Mouse (Mus musculus) thymus, adult 2 months (tissue): Measurements from ENCODE around the gene Plce1.

Experiments
- CTCF ChIP-seq: fragments of 200-500 bp; IDR thresholded peaks from 2 replicates; pipeline ENCODE4 v1.5.1; 2012; ENCODE audit warnings: mild to moderate bottlenecking, control low read depth, low read length, moderate library complexity, borderline replicate concordance; ENCODE audit not compliant: control insufficient read depth, poor library complexity, insufficient read depth; ENCODE audit errors: extremely low read depth
- POLR2A ChIP-seq: fragments of 200-500 bp; IDR thresholded peaks from 2 replicates; pipeline ENCODE4 v1.6.1; 2012; ENCODE audit warnings: mild to moderate bottlenecking, low read length, control low read depth, moderate library complexity; ENCODE audit not compliant: control insufficient read depth, poor library complexity, insufficient read depth; ENCODE audit errors: extremely low read depth

DNA sequence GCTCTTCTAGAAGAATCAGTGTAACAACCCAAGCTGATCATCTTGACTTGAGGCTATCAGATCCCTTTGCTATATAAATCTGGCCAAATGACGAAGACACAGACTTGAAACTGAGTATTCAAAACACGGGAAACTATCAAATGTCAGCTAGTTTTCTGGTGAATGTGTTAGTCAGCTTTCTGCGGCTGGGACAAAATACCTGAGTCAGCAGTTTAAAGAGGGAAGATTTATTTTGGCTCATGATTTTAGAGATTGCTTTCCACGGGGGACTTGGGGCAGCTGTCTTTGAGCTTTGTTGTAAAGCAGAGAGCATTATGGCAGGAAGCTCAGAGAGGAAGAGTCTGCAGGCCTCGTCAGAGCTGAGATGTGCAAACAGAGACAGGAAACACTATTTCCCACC is 35.2 kb upstream of the Plce1 start:
- TF ChIP-seq CTCF (no peak), POLR2A (no peak)
